Mouse (Mus musculus) thymus, postnatal 36 days (tissue): ENCODE measurements around the gene Ush1c.
"Not testable (repeated sequence)": the region's sequence is repeated elsewhere in the genome, so short reads cannot be mapped to it uniquely, and the experiment has no call there.

Source experiments
- DNase-seq, 2 experiments: peaks; one replicate each; pipeline ENCODE4 v3.0.0; 2022; ENCODE audit warnings: mixed read lengths in 2 of 2

The Ush1c gene

DNA sequence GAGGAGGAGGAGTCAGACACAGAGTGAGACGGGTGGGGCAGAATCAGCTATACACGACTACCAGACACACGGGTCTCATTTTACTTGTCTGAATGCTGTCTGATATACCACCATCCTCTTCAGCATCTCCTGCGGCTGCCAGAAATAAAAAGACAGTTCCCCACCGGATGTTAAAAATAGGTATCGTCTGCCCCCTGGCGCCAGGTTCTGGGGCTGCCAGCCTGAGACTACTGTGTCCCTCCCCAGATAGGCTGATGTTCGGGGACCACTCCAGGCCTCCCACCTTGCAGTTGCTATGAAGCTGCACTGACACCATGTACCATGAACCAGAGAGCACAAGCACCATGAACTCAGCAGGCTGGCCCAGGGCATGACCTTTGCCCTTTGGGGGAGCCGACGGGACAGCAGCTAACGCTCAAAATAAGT, 34.2 kb downstream of the Ush1c start:
- peak; percentile 54 to 61 for DNase-seq

DNA sequence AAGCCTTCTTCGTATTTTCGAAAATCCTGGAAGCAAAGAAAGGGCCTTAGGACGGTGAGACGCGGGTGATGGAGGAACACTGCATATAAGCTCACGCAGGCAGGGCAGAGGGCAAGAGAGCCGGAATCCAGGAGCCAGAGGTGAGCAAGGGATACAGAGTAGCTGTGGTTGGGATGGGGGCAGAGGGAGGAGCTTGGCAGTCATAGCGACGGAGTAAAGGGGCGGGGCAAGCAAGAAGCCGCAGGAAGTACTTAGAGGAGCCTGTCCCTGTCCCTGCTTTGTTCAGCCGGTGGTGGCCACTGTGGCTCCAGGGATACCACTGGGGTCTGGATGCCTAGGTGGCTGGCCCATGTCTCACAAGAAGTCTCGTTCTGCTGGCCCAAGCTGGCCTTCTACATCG, 36.7 kb downstream of the Ush1c start:
- no peak for DNase-seq

DNA sequence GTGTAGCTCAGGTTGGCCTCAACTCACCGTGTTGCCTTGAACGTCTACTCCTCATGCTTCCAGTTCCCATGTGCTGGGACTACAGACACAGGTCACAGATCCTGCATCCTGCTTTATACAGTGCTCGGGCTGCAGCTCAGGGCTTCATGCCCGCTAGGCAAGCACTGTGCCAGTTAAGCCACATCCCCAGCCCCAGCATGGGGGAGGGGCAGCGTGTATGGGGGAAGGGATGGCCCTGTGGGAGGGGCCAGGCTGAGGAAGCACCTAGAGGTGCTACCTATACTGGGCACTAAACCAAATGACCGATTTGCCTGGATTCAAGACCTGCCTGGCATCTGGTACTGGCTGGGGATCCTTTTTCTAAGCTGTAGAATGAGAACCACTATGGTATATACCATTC, 38.3 kb downstream of the Ush1c start:
- peak; percentile 3 to 23 for DNase-seq

DNA sequence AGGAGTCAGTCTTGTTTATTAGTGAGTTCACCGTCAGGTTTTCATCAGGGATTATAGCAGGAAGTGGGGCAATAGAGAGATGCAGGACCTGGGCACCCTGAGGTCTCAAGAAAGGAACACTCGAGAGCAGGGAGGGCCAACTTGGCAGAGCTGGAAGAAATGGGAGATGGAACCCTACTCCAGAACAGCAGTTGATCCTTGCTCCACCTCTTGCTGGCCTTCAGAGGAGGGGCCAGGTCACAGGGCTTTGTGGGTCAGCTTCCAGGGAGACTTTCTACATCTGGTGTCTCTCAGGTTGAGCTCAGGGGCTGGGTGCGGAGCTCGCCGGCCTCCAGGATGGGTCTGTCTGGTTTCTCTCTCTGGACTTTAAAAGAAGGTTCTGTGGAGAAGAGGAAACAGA, 42.9 kb downstream of the Ush1c start:
- DNase-seq, result no peak

DNA sequence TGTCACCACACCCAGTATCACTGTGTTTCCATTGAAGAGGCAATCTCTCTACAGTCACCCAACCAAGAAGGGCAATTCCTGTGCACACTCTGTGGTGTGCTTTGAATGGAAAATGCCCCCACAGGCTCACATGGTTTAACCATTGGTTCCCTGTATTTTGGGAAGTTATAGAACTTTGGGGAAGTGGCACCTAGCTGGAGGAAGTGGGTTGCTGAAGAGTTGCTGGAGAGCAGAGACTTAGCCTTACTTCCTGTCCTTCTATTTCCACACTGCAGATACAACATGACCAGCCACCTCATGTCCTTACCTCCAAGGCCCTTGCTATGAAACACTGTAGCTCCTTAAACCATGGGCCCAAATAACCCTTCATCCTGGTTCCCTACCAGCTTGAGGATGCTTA, 54.1 kb downstream of the Ush1c start:
- DNase-seq, result no peak

DNA sequence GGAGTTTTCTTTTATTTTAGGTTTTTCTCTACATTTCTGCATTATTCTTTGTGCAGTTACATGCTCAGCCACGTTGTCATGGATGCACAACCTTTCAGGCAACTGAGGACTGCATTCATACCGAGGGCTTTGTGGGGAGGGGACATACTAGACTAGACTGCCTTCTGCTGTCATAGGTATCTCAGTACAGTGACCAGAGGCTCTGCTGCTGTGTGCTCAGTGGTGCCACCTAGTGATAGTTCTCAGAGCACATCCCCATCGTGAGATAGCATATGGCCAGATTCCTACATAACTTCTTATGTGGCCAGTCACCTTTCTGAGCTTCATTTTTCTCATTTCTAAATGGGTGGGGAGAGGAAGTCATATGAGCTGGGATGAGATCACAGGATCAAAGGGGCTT, 56.7 kb downstream of the Ush1c start:
- peak; percentile 17 to 30 for DNase-seq

DNA sequence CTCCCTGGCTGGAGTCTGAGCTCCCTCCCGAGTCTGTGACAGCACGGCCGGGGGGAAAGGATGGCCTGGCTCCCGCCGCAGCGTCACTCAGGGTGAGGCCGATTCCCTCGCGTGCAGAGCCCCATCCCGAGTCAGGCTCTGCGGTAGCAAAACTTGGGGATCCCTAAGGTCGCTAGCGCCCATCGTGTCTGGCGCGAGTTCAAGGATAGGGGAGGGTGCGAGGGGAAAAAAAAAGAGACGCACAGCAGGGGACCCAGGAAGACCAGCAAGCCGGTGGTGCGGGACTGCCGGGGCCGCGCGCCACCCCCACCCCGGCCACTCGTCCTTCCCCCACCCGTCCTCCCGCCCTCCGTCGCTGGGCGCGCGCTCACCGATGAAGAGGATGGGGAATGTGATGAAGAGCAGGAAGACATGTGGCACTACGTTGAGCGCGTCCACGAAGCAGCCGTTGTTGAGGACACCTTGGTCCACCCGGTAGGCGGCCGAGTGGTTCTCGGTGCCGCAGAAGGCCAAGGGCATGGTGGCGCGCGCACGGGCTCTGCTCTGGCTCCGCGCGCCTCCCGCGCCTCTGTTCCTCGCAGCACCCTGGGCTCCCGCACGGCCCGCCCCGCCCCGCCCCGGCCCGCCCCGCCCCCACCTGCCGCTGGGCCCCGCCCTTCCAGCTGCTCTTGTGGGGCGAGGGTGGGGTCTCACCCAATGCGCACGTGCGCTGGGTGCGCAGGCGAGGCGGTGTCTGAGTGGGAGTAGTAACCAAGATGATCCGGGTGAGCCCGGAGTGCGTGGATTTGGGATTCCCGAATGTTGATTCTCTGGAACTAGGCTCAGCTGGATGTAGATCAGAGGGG, 58.6 kb downstream of the Ush1c start, which contains the start of gene Abcc8:
Gene Abcc8, minus strand, starts transcription at position 603 of the 845 bp plus-strand sequence.
- DNase-seq, result no peak

DNA sequence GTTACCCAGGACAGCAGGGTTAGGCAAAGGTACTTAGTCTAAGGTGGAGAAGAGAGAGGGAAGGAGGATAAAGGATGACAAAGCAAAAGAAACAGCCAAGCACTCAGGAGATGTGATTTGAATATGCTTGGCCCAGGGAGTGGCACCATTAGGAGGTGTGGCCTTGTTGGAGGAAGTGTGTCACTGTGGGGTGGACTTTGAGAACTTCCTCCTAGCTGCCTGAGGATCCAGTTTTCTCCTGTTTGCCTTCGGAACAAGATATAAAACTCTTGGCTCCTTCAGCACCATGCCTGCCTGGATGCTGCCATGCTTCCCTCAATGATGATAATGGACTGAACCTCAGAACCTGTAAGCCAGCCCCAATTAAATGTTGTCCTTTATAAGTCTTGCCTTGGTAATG, 69.3 kb downstream of the Ush1c start:
- DNase-seq, result not testable (repeated sequence)

DNA sequence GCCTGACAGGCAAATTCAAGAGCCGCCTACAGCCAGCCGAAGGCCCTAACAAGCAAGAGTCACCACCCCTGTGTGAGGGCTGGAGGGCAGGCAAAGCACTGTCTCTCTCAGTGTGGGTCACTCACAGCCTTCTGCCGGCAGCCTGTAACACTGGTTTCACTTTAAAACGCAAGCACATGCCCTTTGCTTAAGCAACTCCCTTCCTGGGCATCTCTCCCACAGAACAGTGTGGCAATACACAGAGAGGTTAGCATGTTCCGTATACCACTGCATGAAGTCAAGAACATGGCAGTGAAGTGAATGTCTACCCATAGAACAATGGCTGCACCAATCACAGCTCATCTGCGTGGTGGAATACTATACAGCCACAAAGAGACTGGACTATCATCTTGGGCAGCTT, 69.9 kb downstream of the Ush1c start:
- DNase-seq, result no peak

DNA sequence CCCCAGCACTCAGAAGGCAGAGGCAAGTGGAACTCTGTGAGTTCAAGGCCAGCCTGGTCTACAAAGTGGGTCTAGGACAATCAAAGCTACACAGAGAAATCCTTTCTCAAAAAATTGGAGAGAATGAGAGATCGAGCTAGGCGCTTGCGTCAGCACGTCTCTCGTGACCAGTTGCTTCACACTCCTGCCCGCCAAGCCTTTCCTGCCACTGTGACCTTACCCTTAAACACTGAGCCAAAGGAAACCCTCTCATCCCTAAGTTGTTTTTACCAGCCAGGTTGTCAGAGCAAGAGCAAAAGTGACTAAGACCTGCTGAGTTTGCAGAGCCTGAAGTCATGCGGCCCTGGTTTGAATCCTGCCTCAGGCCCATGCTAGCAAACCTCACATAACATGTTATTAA, 70.4 kb downstream of the Ush1c start:
- DNase-seq, result no peak

DNA sequence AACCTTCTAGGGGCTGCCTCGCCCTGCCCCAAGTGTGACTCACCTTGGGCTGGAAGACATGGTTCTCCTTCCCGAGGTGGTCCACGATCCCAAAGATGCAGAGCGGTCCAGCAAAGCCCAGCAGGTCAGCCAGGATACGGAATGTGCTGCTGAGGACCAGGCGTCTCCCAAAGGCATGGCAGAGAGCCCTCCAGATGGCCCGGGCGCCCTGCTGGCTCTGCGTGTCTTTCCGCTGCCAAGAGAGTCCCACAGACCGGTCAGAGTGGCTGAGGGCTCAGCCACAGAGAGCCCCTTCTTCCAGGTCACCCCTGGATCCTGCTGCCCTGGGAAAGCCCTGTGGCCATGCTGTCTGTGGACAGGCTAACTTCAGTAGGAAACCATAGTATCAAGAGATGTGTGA, 72.4 kb downstream of the Ush1c start:
- DNase-seq, result no peak

DNA sequence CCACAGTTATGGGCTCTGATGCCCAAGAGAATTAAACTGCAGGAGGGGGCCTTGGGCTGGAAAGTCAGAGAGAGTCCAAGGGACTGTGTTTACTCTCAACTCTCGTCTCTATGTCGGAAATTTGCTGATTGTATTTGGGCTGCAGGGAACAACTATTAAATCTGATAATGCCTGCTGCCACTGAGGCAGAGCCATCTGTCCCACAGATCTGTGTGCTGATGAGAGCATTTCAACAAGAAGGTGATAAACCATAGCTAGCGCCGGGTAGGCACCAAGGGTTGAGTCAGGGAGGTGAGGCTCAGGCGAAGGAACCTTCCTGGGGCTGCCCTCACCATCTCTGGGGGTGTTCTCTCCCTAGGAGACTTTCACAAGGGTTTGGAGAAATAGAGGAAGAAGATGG, 75.6 kb downstream of the Ush1c start:
- DNase-seq, result no peak

DNA sequence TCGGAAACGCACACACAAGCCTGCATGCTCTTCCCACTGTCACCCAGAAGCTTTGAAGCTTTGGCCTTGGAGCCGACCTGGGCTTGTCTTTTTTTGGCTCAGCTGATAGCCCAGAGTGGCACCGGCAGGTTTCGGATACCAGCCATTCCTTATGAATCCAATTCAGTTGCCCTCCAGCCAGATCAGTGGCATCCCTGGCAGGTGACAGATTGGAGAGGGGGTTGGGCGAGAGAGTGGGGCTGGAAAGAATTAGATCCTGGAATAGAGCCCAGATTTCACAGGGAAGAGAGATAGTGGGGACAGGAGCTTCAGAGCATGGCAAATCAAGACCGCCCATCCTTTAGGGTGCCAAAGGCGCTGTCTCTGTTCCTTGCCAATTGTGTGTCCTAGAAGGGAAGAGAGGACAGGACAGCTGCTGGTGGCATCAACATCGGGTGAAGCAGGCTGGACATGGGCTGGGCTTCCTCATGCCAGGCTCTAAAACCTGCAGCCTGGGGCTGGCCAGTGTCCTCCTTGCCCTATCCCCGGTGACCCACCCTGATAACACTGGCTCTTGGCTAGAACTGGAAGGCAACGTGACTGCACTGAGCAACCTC, 76.1 kb downstream of the Ush1c start:
- no peak for DNase-seq

DNA sequence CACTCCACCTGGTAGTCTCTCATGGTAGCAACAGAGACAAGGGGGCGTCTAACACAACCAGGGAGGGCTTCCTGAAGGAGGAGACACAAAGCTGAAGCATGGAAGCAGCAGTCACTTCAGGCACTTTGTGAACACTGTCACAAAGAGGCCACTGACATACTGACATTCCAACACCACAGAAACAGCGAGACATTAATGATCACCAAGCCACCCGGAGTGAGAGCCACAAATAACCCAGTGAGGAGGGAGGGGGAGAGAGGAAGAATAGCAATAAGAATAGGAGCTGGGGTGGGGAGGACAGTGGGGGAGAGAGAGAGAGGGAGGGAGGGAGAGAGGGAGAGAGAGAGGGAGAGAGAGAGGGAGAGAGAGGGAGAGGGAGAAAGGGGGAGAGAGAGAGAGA, 76.7 kb downstream of the Ush1c start:
- DNase-seq, result no peak

DNA sequence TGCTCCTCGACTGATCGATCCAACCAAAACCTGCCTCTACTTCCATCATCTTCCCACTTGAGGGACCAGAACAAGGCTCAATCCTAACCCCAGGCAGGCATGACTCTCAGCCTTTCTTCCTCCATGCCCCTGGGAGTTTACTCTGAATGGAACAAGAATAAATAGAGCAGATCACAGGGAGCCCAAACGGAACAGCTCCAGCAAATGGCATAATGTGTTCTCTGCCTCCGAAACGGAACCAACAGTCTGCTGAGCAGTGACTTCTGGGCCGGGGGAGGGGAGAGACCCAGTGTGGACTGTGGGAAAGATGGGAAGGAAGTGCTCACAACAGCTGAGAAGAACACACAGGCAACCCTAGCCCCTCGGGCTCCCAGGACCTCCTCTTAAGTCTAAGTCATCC, 80.6 kb downstream of the Ush1c start:
- no peak for DNase-seq

DNA sequence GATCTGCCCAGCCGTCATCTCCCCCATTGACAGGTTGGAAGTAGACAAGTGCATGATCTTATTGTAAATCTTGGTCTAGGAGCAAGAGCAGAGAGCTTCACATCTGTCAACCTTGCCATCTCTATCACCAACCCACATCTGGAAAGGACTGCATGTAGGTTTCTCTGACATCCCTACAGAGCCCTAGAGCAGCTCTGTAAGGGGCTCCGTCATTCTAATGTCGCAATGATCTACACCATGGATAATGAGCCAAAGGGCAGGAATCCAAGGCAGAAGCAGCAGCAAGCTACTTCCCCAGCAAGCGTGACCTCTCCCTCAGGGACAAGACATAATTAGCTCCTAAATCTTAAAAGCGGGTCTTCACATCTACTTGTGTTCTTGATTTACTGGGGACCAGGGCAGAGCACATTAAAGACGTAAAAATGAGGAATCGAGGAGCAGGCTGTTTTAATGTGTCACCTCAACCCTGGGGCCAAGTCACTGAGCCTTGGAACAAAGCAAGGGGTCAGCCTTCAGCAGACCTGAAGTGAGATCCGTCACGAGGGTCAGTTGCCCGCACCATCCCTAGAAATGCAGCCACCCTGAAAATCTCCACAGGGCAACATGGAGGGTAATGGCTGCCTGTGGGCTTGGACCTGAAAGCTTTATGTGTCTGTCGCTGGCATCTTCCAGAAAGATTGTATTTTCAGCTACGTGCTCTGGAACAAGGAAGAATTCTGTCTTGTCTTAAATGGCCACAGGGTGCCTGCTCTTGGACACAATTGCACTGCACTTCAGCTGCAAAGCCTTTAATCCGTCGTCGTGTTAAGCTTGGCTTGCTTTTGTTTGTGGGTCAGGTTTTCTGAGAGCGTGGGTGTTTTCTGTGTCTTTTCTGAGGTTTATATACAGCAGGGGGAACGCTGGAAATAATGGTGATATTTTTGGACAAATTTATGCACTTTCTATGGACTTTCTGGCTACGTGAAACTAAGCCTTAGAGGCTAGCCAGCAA, 83.5 kb downstream of the Ush1c start:
- DNase-seq, result no peak

DNA sequence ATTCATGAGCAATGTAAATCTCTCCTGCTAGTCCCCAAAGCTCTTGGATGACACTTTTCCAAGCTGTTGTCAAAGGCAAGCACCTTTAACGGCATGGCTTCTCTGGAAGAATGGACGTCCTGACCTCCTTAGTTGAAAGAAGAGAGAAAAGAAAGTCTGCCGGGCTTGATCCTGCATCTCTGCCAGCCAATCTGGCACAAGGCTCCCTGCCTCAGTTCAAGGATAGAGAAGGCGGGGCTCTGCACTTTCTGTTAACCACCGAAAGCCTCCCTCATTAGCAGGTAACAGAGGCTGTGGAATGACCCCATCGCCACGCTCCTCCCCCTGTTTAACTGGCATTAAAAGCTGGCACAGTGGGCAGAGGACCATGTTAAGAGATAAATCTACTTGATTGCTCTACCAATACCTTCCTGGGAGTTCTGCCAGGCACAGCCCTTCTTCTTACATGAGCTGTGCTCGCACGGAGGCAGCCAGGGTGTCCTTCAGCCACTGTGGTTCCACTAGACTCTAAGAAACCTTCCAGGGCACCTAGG, 85.4 kb downstream of the Ush1c start:
- no peak for DNase-seq

DNA sequence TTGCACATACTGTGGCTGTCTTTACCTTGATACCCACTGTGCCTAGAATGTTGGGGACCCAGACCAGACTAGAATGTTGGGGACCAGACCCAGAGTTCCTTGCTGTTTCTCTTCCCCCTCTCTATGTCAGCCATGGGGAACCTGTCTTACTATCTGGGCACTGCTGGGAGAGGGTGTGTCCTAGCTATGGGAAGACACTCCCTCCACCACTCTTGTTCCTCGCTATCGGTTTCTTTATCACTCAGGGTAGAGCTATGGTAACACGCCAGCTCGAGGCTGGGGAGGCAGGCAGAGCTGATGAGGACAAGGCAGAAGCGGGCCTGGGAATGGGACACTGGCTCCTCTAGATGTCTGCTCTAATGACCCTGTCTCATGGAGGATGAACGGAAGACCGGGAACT, 90.9 kb downstream of the Ush1c start:
- DNase-seq, result no peak

DNA sequence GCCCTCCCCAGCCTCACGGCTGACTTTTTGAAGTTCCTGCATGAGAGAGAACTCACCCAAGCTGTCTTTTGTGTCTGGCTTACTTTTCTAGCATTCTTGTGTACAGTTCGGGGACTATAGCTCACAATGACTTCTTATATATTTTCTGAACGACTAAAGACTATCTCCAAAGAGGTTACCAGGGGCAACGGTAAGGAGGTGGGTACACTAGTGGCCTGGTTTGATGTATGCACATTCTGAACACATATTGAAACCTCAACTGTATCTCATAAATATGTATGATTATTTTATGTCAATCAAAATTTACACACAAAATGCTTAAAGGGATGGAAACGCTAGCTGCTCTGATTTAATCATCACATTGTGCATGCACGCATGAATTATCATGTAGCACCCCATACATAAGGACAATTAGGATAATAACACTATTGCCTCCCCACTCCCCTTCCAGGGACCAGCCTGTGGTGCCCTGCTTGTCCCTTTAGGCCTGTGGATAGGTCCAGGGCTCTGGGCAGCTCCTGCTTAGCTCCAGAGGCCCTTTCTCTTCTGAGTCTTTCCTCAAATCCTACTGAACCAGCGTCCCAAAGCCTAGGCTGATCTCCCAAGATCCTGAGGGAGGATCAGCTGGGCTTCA, 91.5 kb downstream of the Ush1c start:
- no peak for DNase-seq
